Mouse (Mus musculus) thymus, adult 2 months (tissue): Measurements from ENCODE around the gene Dock1. TPM values are rescaled to one million over a fixed set of nuclear protein-coding genes. Genes with fewer than 3 reads are reported as not detected.
A peak's percentile ranks its signal among the peaks of the same experiment; 100 is the strongest.

Source experiments
- DNase-seq: peaks from one replicate; pipeline ENCODE4 v3.0.0; 2021
- H3K27ac ChIP-seq: fragments of 200-500 bp; 2 replicates; pipeline ENCODE4 v1.5.1; 2012; ENCODE audit warnings: low read length, control low read depth; ENCODE audit not compliant: control insufficient read depth, insufficient read depth
- H3K27me3 ChIP-seq: fragments of 200-500 bp; 2 replicates; pipeline ENCODE4 v1.6.1; 2012; ENCODE audit warnings: mild to moderate bottlenecking, low read length, moderate library complexity, mixed read lengths; ENCODE audit not compliant: control insufficient read depth, insufficient read depth
- H3K36me3 ChIP-seq: fragments of 200-500 bp; 2 replicates; pipeline ENCODE4 v1.6.1; 2012; ENCODE audit warnings: mild to moderate bottlenecking, low read length, moderate library complexity; ENCODE audit not compliant: control insufficient read depth, insufficient read depth
- H3K4me1 ChIP-seq: fragments of 200-500 bp; replicated peaks from 2 replicates; pipeline ENCODE4 v1.6.1; 2012; ENCODE audit warnings: low read length; ENCODE audit not compliant: control insufficient read depth, insufficient read depth
- H3K4me3 ChIP-seq: fragments of 200-500 bp; 2 replicates; pipeline ENCODE4 v1.5.1; 2012; ENCODE audit warnings: mild to moderate bottlenecking, low read length, control low read depth, moderate library complexity; ENCODE audit not compliant: control insufficient read depth, insufficient read depth
- CTCF ChIP-seq: fragments of 200-500 bp; IDR thresholded peaks from 2 replicates; pipeline ENCODE4 v1.5.1; 2012; ENCODE audit warnings: mild to moderate bottlenecking, control low read depth, low read length, moderate library complexity, borderline replicate concordance; ENCODE audit not compliant: control insufficient read depth, poor library complexity, insufficient read depth; ENCODE audit errors: extremely low read depth
- POLR2A ChIP-seq: fragments of 200-500 bp; IDR thresholded peaks from 2 replicates; pipeline ENCODE4 v1.6.1; 2012; ENCODE audit warnings: mild to moderate bottlenecking, low read length, control low read depth, moderate library complexity; ENCODE audit not compliant: control insufficient read depth, poor library complexity, insufficient read depth; ENCODE audit errors: extremely low read depth
- WGBS: fragments of 180-500 bp; shearing (Covaris S2); methylation state at CpG from one replicate; pipeline ENCODE4 v1.1.7; 2018; 5-methylcytosine and 5-hydroxymethylcytosine counted together
- polyA plus RNA-seq: library from polyadenylated mRNA; depleted of rRNA; stranded (reverse); fragments of >200 nt; gene quantifications from 2 replicates; pipeline ENCODE4 v1.2.3, GENCODE M21; 2012

Dock1 gene
- polyA plus RNA-seq, 1 experiment = 3.2 TPM

GRCm38 (mm10) chr7:135157571-135157970 lies 487.1 kb downstream of the Dock1 start:
- Histone ChIP-seq H3K4me1 (no peaks in the 10 kb centered on the region), H3K36me3 (no peaks in the 10 kb centered on the region), H3K4me3 (no peak overlapping the region), H3K27ac (no peak overlapping the region), H3K27me3 (no peaks in the 10 kb centered on the region)
- no peak for DNase-seq
- WGBS = 94% methylated on average over 5 of the region's 5 CpGs
- TF ChIP-seq POLR2A (no peak), CTCF (no peak)

- WGBS = 97% methylated on average over 10 of the region's 10 CpGs
- DNase-seq = no peak
- TF ChIP-seq POLR2A (no peak), CTCF (no peak)
- Histone ChIP-seq H3K27ac (no peak overlapping the region), H3K4me1 (no peaks in the 10 kb centered on the region), H3K4me3 (no peak overlapping the region), H3K27me3 (no peaks in the 10 kb centered on the region), H3K36me3 (no peaks in the 10 kb centered on the region)
These were observed 487.9 kb downstream of the Dock1 start for GRCm38 (mm10) chr7:135158381-135158780.

- H3K4me1 ChIP-seq = no peaks in the 10 kb centered on the region
- 96% methylated on average over 4 of the region's 4 CpGs for WGBS
These were observed 489.2 kb downstream of the Dock1 start for GRCm38 (mm10) chr7:135159606-135160005.

GRCm38 (mm10) chr7:135165155-135165554 lies 494.7 kb downstream of the Dock1 start:
- Histone ChIP-seq H3K27me3 (no peaks in the 10 kb centered on the region), H3K27ac (no peak overlapping the region), H3K4me3 (no peak overlapping the region), H3K36me3 (no peaks in the 10 kb centered on the region), H3K4me1 (no peaks in the 10 kb centered on the region)
- TF ChIP-seq POLR2A (no peak), CTCF (no peak)
- 50% methylated on average over 3 of the region's 3 CpGs for WGBS
- peak; percentile 31 for DNase-seq

More at GRCm38 (mm10) chr7:135159606-135160005, 489.2 kb downstream of the Dock1 start:
- no peaks in the 10 kb centered on the region for H3K27me3 ChIP-seq
- H3K36me3 ChIP-seq = no peaks in the 10 kb centered on the region
- TF ChIP-seq POLR2A (no peak), CTCF (no peak)
- H3K4me3 ChIP-seq = no peak overlapping the region
- DNase-seq = no peak
- no peak overlapping the region for H3K27ac ChIP-seq

GRCm38 (mm10) chr7:135169936-135170335 lies 499.5 kb downstream of the Dock1 start:
- 94% methylated on average over 4 of the region's 4 CpGs for whole genome bisulfite sequencing

GRCm38 (mm10) chr7:135172219-135172618 lies 501.8 kb downstream of the Dock1 start:
- TF ChIP-seq POLR2A (no peak), CTCF (no peak)
- H3K4me3 ChIP-seq = no peak overlapping the region
- 96% methylated on average over 9 of the region's 9 CpGs for WGBS
- DNase-seq = no peak
- H3K27me3 ChIP-seq = no peaks in the 10 kb centered on the region
- no peaks in the 10 kb centered on the region for H3K4me1 ChIP-seq
- no peak overlapping the region for H3K27ac ChIP-seq
- H3K36me3 ChIP-seq = no peaks in the 10 kb centered on the region

More at GRCm38 (mm10) chr7:135169936-135170335, 499.5 kb downstream of the Dock1 start:
- no peaks in the 10 kb centered on the region for H3K36me3 ChIP-seq
- H3K27me3 ChIP-seq = no peaks in the 10 kb centered on the region
- no peaks in the 10 kb centered on the region for H3K4me1 ChIP-seq
- DNase-seq = no peak
- no peak overlapping the region for H3K27ac ChIP-seq
- no peak overlapping the region for H3K4me3 ChIP-seq
- TF ChIP-seq POLR2A (no peak), CTCF (no peak)

- no peak for DNase-seq
- H3K27me3 ChIP-seq = no peaks in the 10 kb centered on the region
- H3K4me1 ChIP-seq = no peaks in the 10 kb centered on the region
- H3K36me3 ChIP-seq = no peaks in the 10 kb centered on the region
- H3K27ac ChIP-seq = no peak overlapping the region
- TF ChIP-seq CTCF (no peak), POLR2A (no peak)
- 94% methylated on average over 3 of the region's 3 CpGs for WGBS
- no peak overlapping the region for H3K4me3 ChIP-seq
These were observed 523.7 kb downstream of the Dock1 start for GRCm38 (mm10) chr7:135194190-135194589.
